Mouse (Mus musculus) telencephalon, adult 2 months (tissue): ENCODE measurements around the gene Dennd2c.

ENCODE experiments used
- DNase-seq: peaks from one replicate; pipeline ENCODE4 v3.0.0-alpha.2; 2011; ENCODE audit warnings: low read depth, low spot score

The Dennd2c gene

GRCm38 (mm10) chr3:103112216-103112615 lies 9.8 kb downstream of the Dennd2c start:
- no peak for DNase-seq

GRCm38 (mm10) chr3:103123636-103124035 lies 21.2 kb downstream of the Dennd2c start:
- no peak for DNase-seq

GRCm38 (mm10) chr3:103126138-103126537 lies 23.7 kb downstream of the Dennd2c start:
- no peak for DNase-seq

GRCm38 (mm10) chr3:103127177-103127576 lies 24.8 kb downstream of the Dennd2c start:
- DNase-seq: no peak

- DNase-seq: no peak
Observed at GRCm38 (mm10) chr3:103127721-103128120, 25.3 kb downstream of the Dennd2c start.

GRCm38 (mm10) chr3:103128251-103128650 lies 25.8 kb downstream of the Dennd2c start:
- no peak for DNase-seq

GRCm38 (mm10) chr3:103129367-103130159 lies 27.2 kb downstream of the Dennd2c start:
- no peak for DNase-seq

GRCm38 (mm10) chr3:103130236-103130751 lies 27.9 kb downstream of the Dennd2c start:
- peak; percentile 42 for DNase-seq

- DNase-seq: no peak
Observed at GRCm38 (mm10) chr3:103133098-103133497, 30.7 kb downstream of the Dennd2c start.

- no peak for DNase-seq
Observed at GRCm38 (mm10) chr3:103136414-103137077, 34.1 kb downstream of the Dennd2c start.

GRCm38 (mm10) chr3:103139047-103139446 lies 36.6 kb downstream of the Dennd2c start:
- no peak for DNase-seq

- DNase-seq: peak; percentile 16
Observed at GRCm38 (mm10) chr3:103140095-103140838, 37.9 kb downstream of the Dennd2c start.

GRCm38 (mm10) chr3:103141287-103141686 lies 38.9 kb downstream of the Dennd2c start:
- DNase-seq: no peak

- no peak for DNase-seq
Observed at GRCm38 (mm10) chr3:103142366-103142765, 40.0 kb downstream of the Dennd2c start.

- no peak for DNase-seq
Observed at GRCm38 (mm10) chr3:103145336-103145735, 42.9 kb downstream of the Dennd2c start.

GRCm38 (mm10) chr3:103145791-103146190 lies 43.4 kb downstream of the Dennd2c start:
- DNase-seq: no peak

GRCm38 (mm10) chr3:103146330-103147166 lies 44.1 kb downstream of the Dennd2c start:
- DNase-seq: no peak

GRCm38 (mm10) chr3:103147775-103148174 lies 45.4 kb downstream of the Dennd2c start:
- no peak for DNase-seq

GRCm38 (mm10) chr3:103148941-103149340 lies 46.5 kb downstream of the Dennd2c start:
- DNase-seq: no peak

- DNase-seq: no peak
Observed at GRCm38 (mm10) chr3:103153761-103154160, 51.4 kb downstream of the Dennd2c start.

GRCm38 (mm10) chr3:103159232-103159900 lies 57.0 kb downstream of the Dennd2c start:
- no peak for DNase-seq
